Mouse (Mus musculus) heart, postnatal 10 days (tissue): ENCODE measurements around the gene Pik3r2. TPM values are rescaled to one million over a fixed set of nuclear protein-coding genes. Genes with fewer than 3 reads are reported as not detected.

Source experiments
- microRNA-seq, 2 experiments: library from miRNA; unstranded; fragments of <30 nt; microRNA quantifications; one replicate each; pipeline ENCODE4 v1.2.0; 2022
- total RNA-seq, 2 experiments: library from RNA; stranded (reverse); gene quantifications; 2 replicates each; pipeline ENCODE4 v1.2.3; 2021

The Pik3r2 gene
- total RNA-seq, 2 experiments from 2014 or later, result 37.1 to 40.2 TPM

Small RNA genes within 50 kb of the gene (microRNA-seq; reads per million reads assigned to microRNA genes)
- 0.47 to 1.0 reads per million in 2 experiments for gene Mir7240

Other genes starting within 250 kb of the Pik3r2 start
- 100 to 1,000 TPM; 185 to 190 TPM for gene Fkbp8, start 249.0 kb downstream of the Pik3r2 start, total RNA-seq
- 10 to 100 TPM; 79.5 to 81.3 TPM for gene Kxd1, start 248.8 kb downstream of the Pik3r2 start, total RNA-seq
- gene Ell, start 237.3 kb downstream of the Pik3r2 start, total RNA-seq, result 10 to 100 TPM; 15.9 to 17.9 TPM
- gene Isyna1, start 182.3 kb downstream of the Pik3r2 start, total RNA-seq, result 10 to 100 TPM; 25.8 to 29.6 TPM
- 10 to 100 TPM; 54.7 to 55.6 TPM for gene Ssbp4, start 167.8 kb downstream of the Pik3r2 start, total RNA-seq
- 1 to 10 TPM; 1.1 to 1.6 TPM for gene Lrrc25, start 160.6 kb downstream of the Pik3r2 start, total RNA-seq
- gene Gdf15, start 144.3 kb downstream of the Pik3r2 start, total RNA-seq, result 1 to 10 TPM in 1 of 2 experiments, under 1 TPM in 1; 0.86 to 1.1 TPM
- gene Pgpep1, start 116.3 kb downstream of the Pik3r2 start, total RNA-seq, result 10 to 100 TPM; 39.6 to 42.9 TPM
- gene Lsm4, start 103.5 kb downstream of the Pik3r2 start, total RNA-seq, result 10 to 100 TPM; 82.8 to 94.1 TPM
- 100 to 1,000 TPM; 178 to 214 TPM for gene Jund, start 77.8 kb downstream of the Pik3r2 start, total RNA-seq
- gene Iqcn, start 73.3 kb downstream of the Pik3r2 start, total RNA-seq, result under 1 TPM in 1 of 2 experiments, not detected in 1; 0.07 TPM
- gene Gm3336, start 58.2 kb downstream of the Pik3r2 start, total RNA-seq, result not detected
- 1 to 10 TPM; 2.0 to 4.0 TPM for gene Pde4c, start 53.0 kb downstream of the Pik3r2 start, total RNA-seq
- gene Rab3a, start 22.0 kb downstream of the Pik3r2 start, total RNA-seq, result 10 to 100 TPM; 37.3 to 38.9 TPM
- 10 to 100 TPM; 32.0 to 39.7 TPM for gene Mpv17l2, start 15.8 kb downstream of the Pik3r2 start, total RNA-seq
- 1 to 10 TPM; 7.9 to 9.3 TPM for gene Mast3, start 28.3 kb upstream of the Pik3r2 start, total RNA-seq
- under 1 TPM in 1 of 2 experiments, not detected in 1; 0.53 TPM for gene Il12rb1, start 31.7 kb upstream of the Pik3r2 start, total RNA-seq
- 10 to 100 TPM in 1 of 2 experiments, 1 to 10 TPM in 1; 4.7 to 18.5 TPM for gene Arrdc2, start 63.0 kb upstream of the Pik3r2 start, total RNA-seq
- gene Kcnn1, start 86.5 kb upstream of the Pik3r2 start, total RNA-seq, result 1 to 10 TPM; 3.1 to 3.7 TPM
- gene Ccdc124, start 97.2 kb upstream of the Pik3r2 start, total RNA-seq, result 10 to 100 TPM; 40.9 to 41.1 TPM
- gene Slc5a5, start 116.0 kb upstream of the Pik3r2 start, total RNA-seq, result under 1 TPM in 1 of 2 experiments, not detected in 1; 0.10 TPM
- gene Rpl18a, start 120.7 kb upstream of the Pik3r2 start, total RNA-seq, result 1,000 to 10,000 TPM; 1,171 to 1,193 TPM
- gene Map1s, start 129.2 kb upstream of the Pik3r2 start, total RNA-seq, result 10 to 100 TPM; 31.0 to 32.3 TPM